ENCODE assay signal across 10 mouse cellular contexts in the genomic region with DNA sequence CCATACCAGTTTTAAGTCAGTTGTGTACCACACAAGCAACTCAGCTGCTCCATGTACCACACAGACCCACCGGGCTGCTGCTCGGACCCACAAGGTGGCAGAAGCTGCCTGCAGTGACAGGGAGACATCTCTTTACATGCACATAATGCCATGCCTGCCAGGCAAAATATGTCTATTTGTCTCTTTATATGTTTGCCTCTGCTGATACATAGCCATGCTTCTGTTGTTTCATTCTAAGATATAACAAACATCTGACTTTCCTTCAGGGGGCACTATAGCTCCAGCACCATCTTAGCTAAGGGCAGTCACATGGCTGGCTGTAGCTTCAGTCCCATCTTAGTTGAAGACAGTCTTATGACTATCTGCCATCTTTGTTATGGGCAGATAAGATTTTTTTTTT.
A peak's percentile ranks its signal among the peaks of the same experiment; 100 is the strongest.
DNase-seq lines count a peak whose midpoint lies in the region; ATAC-seq and TF ChIP-seq lines count a peak whose summit lies in the region.
"Had no signal": no experiment of that assay in that cellular context is flagged by ENCODE, and none has a peak within 500 bp of the region (broad histone marks: within the 10 kb centered on the region; RNA-seq: fewer than 3 reads in every experiment).

No protein-coding gene starts in this region.

- H3K4me2 ChIP-seq in heart, embryonic 12.5 days: no peak overlapping the region
- H3K4me2 ChIP-seq in hindbrain, embryonic 12.5 days (replicated peaks): no peak overlapping the region
- H3K4me2 ChIP-seq: embryonic facial prominence, embryonic 13.5 days; limb, embryonic 12.5 days had no signal

- H3K9me3 ChIP-seq in heart, embryonic 12.5 days (replicated peaks): no peaks in the 10 kb centered on the region
- no peaks in the 10 kb centered on the region for H3K9me3 ChIP-seq in hindbrain, embryonic 12.5 days (replicated peaks)
- H3K9me3 ChIP-seq: embryonic facial prominence, embryonic 13.5 days; limb, embryonic 12.5 days had no signal

- no peak overlapping the region for H3K9ac ChIP-seq in heart, embryonic 12.5 days
- no peak overlapping the region for H3K9ac ChIP-seq in hindbrain, embryonic 12.5 days
- H3K9ac ChIP-seq: embryonic facial prominence, embryonic 13.5 days; limb, embryonic 12.5 days had no signal

- H3K27ac ChIP-seq in heart, embryonic 12.5 days (ENCODE audit: poor library complexity, severe bottlenecking): no peak overlapping the region
- H3K27ac ChIP-seq in hindbrain, embryonic 12.5 days: no peak overlapping the region
- no peak overlapping the region for H3K27ac ChIP-seq in thymus, adult 2 months (ENCODE audit: control insufficient read depth, insufficient read depth, low read length)
- H3K27ac ChIP-seq: embryonic facial prominence, embryonic 13.5 days; limb, embryonic 12.5 days had no signal

- no peak for TF ChIP-seq POLR2A in thymus, adult 2 months (IDR thresholded peaks at IDR 0.05; ENCODE audit: control insufficient read depth, extremely low read depth, insufficient read depth, low read length, poor library complexity)

- no peak for ATAC-seq in heart, embryonic 12.5 days (ENCODE audit: insufficient number of reproducible peaks, low FRiP score)
- 0 out of 2 replicates have a peak, but pooled peaks have one; percentile 58 for ATAC-seq in hindbrain, embryonic 12.5 days (ENCODE audit: low FRiP score)
- peak; percentile 96 for ATAC-seq in megakaryocyte-erythroid progenitor cell, adult 5-6 weeks (replicated peaks; ENCODE audit: low FRiP score, low TSS enrichment, poor library complexity, severe bottlenecking)

- no peak for TF ChIP-seq CTCF in thymus, adult 2 months (IDR thresholded peaks at IDR 0.05; ENCODE audit: borderline replicate concordance, control insufficient read depth, extremely low read depth, insufficient read depth, low read length, poor library complexity)

- peak; percentile 29 to 49 for DNase-seq in heart, adult 18-20 months
- peak; percentile 60 to 68 for DNase-seq in B cell, adult 2 months
- peak; percentile 89 for DNase-seq in R1 (ENCODE audit: low read depth, low spot score)
- DNase-seq in thymus, adult 2 months: peak; percentile 59
- no peak for DNase-seq in cerebellum, adult 9-11 months

- H3K4me3 ChIP-seq in heart, embryonic 12.5 days: no peak overlapping the region
- H3K4me3 ChIP-seq in hindbrain, embryonic 12.5 days: no peak overlapping the region
- no peak overlapping the region for H3K4me3 ChIP-seq in thymus, adult 2 months (ENCODE audit: control insufficient read depth, insufficient read depth, low read length)
- H3K4me3 ChIP-seq: embryonic facial prominence, embryonic 13.5 days; limb, embryonic 12.5 days had no signal

- WGBS in heart, embryonic 12.5 days: 92% methylated on average over 2 of the region's 2 CpGs
- WGBS in hindbrain, embryonic 12.5 days: 92% methylated on average over 2 of the region's 2 CpGs
- 97% methylated on average over 2 of the region's 2 CpGs for WGBS in thymus, adult 2 months

- H3K4me1 ChIP-seq in heart, embryonic 12.5 days (replicated peaks): no peaks in the 10 kb centered on the region
- H3K4me1 ChIP-seq in hindbrain, embryonic 12.5 days: no peaks in the 10 kb centered on the region
- H3K4me1 ChIP-seq in thymus, adult 2 months (replicated peaks; ENCODE audit: control insufficient read depth, insufficient read depth, low read length): peaks cover 3% of the 10 kb centered on the region; the same call in 1 of the 2 replicates
- H3K4me1 ChIP-seq: embryonic facial prominence, embryonic 13.5 days; limb, embryonic 12.5 days had no signal

- no peaks in the 10 kb centered on the region for H3K27me3 ChIP-seq in heart, embryonic 12.5 days (replicated peaks)
- H3K27me3 ChIP-seq in hindbrain, embryonic 12.5 days: no peaks in the 10 kb centered on the region
- no peaks in the 10 kb centered on the region for H3K27me3 ChIP-seq in thymus, adult 2 months (ENCODE audit: control insufficient read depth, insufficient read depth, low read length)
- H3K27me3 ChIP-seq: embryonic facial prominence, embryonic 13.5 days; limb, embryonic 12.5 days had no signal

- H3K36me3 ChIP-seq in heart, embryonic 12.5 days: no peaks in the 10 kb centered on the region
- no peaks in the 10 kb centered on the region for H3K36me3 ChIP-seq in hindbrain, embryonic 12.5 days
- no peaks in the 10 kb centered on the region for H3K36me3 ChIP-seq in thymus, adult 2 months (ENCODE audit: control insufficient read depth, insufficient read depth, low read length)
- H3K36me3 ChIP-seq: embryonic facial prominence, embryonic 13.5 days; limb, embryonic 12.5 days had no signal
